Mouse (Mus musculus) thymus, adult 2 months (tissue): Measurements from ENCODE around the gene Chst14. TPM values are rescaled to one million over a fixed set of nuclear protein-coding genes. Genes with fewer than 3 reads are reported as not detected.

Experiments
- DNase-seq: peaks from one replicate; pipeline ENCODE4 v3.0.0; 2021
- H3K27ac ChIP-seq: fragments of 200-500 bp; 2 replicates; pipeline ENCODE4 v1.5.1; 2012; ENCODE audit warnings: low read length, control low read depth; ENCODE audit not compliant: control insufficient read depth, insufficient read depth
- H3K27me3 ChIP-seq: fragments of 200-500 bp; 2 replicates; pipeline ENCODE4 v1.6.1; 2012; ENCODE audit warnings: mild to moderate bottlenecking, low read length, moderate library complexity, mixed read lengths; ENCODE audit not compliant: control insufficient read depth, insufficient read depth
- H3K36me3 ChIP-seq: fragments of 200-500 bp; 2 replicates; pipeline ENCODE4 v1.6.1; 2012; ENCODE audit warnings: mild to moderate bottlenecking, low read length, moderate library complexity; ENCODE audit not compliant: control insufficient read depth, insufficient read depth
- H3K4me1 ChIP-seq: fragments of 200-500 bp; replicated peaks from 2 replicates; pipeline ENCODE4 v1.6.1; 2012; ENCODE audit warnings: low read length; ENCODE audit not compliant: control insufficient read depth, insufficient read depth
- H3K4me3 ChIP-seq: fragments of 200-500 bp; 2 replicates; pipeline ENCODE4 v1.5.1; 2012; ENCODE audit warnings: mild to moderate bottlenecking, low read length, control low read depth, moderate library complexity; ENCODE audit not compliant: control insufficient read depth, insufficient read depth
- CTCF ChIP-seq: fragments of 200-500 bp; IDR thresholded peaks from 2 replicates; pipeline ENCODE4 v1.5.1; 2012; ENCODE audit warnings: mild to moderate bottlenecking, control low read depth, low read length, moderate library complexity, borderline replicate concordance; ENCODE audit not compliant: control insufficient read depth, poor library complexity, insufficient read depth; ENCODE audit errors: extremely low read depth
- POLR2A ChIP-seq: fragments of 200-500 bp; IDR thresholded peaks from 2 replicates; pipeline ENCODE4 v1.6.1; 2012; ENCODE audit warnings: mild to moderate bottlenecking, low read length, control low read depth, moderate library complexity; ENCODE audit not compliant: control insufficient read depth, poor library complexity, insufficient read depth; ENCODE audit errors: extremely low read depth
- WGBS: fragments of 180-500 bp; shearing (Covaris S2); methylation state at CpG from one replicate; pipeline ENCODE4 v1.1.7; 2018; 5-methylcytosine and 5-hydroxymethylcytosine counted together
- polyA plus RNA-seq: library from polyadenylated mRNA; depleted of rRNA; stranded (reverse); fragments of >200 nt; gene quantifications from 2 replicates; pipeline ENCODE4 v1.2.3, GENCODE M21; 2012; rRNA removed

Chst14 gene
- polyA plus RNA-seq, 1 experiment, result 9.0 TPM

GRCm38 (mm10) chr2:118976282-118976929 lies 50.1 kb downstream of the Chst14 start:
- peak; percentile 93 for DNase-seq
- peak overlapping the region; percentile 61 for H3K4me3 ChIP-seq
- WGBS, result 3% methylated on average over 57 of the region's 57 CpGs
- no peaks in the 10 kb centered on the region for H3K36me3 ChIP-seq
- TF ChIP-seq CTCF (peak; percentile 79), POLR2A (no peak)
- peaks cover 19% of the 10 kb centered on the region for H3K4me1 ChIP-seq
- H3K27ac ChIP-seq, result peak overlapping the region; percentile 2; the same call in 1 of the 2 replicates
- no peaks in the 10 kb centered on the region for H3K27me3 ChIP-seq

- no peaks in the 10 kb centered on the region for H3K36me3 ChIP-seq
- peaks cover 19% of the 10 kb centered on the region for H3K4me1 ChIP-seq
- H3K27ac ChIP-seq, result no peak overlapping the region
- H3K4me3 ChIP-seq, result peak overlapping the region; percentile 61; the same call in 1 of the 2 replicates
- WGBS, result 40% methylated on average over 5 of the region's 5 CpGs
- TF ChIP-seq POLR2A (no peak), CTCF (no peak)
- no peaks in the 10 kb centered on the region for H3K27me3 ChIP-seq
- DNase-seq, result no peak
Observed at GRCm38 (mm10) chr2:118976941-118977340, 50.6 kb downstream of the Chst14 start.

DNA sequence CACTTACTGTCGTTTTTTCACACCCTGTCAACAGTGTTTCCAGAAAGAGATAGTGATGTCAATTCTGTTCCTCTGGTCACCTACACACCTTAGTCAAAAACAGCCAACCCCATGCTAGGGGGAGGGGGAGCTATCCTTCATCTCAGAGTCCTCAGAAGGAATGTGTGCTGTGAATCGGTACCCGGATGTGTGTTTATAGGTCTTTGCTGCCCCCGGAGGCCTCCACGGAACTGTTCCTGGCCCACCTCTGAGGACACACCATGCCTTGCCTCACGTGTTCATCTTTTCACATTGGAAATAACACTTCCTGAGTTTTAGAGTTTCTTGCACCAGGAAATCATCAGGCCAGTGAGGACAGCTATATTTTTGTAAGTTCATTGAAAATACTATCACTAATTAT lies 51.8 kb downstream of the Chst14 start:
- Histone ChIP-seq H3K36me3 (no peaks in the 10 kb centered on the region), H3K27ac (no peak overlapping the region), H3K4me3 (no peak overlapping the region), H3K4me1 (peaks cover 17% of the 10 kb centered on the region), H3K27me3 (no peaks in the 10 kb centered on the region)
- peak; percentile 13 for DNase-seq
- TF ChIP-seq CTCF (no peak), POLR2A (no peak)
- WGBS, result 59% methylated on average over 6 of the region's 6 CpGs

Other genes starting within 250 kb of the Chst14 start
- gene Ankrd63, start 222.5 kb upstream of the Chst14 start, polyA plus RNA-seq, result 0.20 and 0.27 TPM in 2 replicates
- 79.9 and 94.4 TPM in 2 replicates for gene Plcb2, start 198.1 kb upstream of the Chst14 start, polyA plus RNA-seq
- gene Inafm2, start 180.7 kb upstream of the Chst14 start, polyA plus RNA-seq, result 18.9 and 25.7 TPM in 2 replicates
- 1.2 and 1.8 TPM in 2 replicates for gene Ccdc9b, start 163.8 kb upstream of the Chst14 start, polyA plus RNA-seq
- 3.3 and 4.9 TPM in 2 replicates for gene Phgr1, start 153.7 kb upstream of the Chst14 start, polyA plus RNA-seq
- 0.36 and 0.41 TPM in 2 replicates for gene Disp2, start 146.8 kb upstream of the Chst14 start, polyA plus RNA-seq
- gene Knstrn, start 112.5 kb upstream of the Chst14 start, polyA plus RNA-seq, result 19.4 and 22.8 TPM in 2 replicates
- 48.3 and 50.6 TPM in 2 replicates for gene Ivd, start 64.5 kb upstream of the Chst14 start, polyA plus RNA-seq
- 38.7 and 40.0 TPM in 2 replicates for gene Bahd1, start 26.1 kb upstream of the Chst14 start, polyA plus RNA-seq
- gene Ccdc32, start 102.9 kb downstream of the Chst14 start, polyA plus RNA-seq, result 6.1 and 7.1 TPM in 2 replicates
- 7.8 and 10.4 TPM in 2 replicates for gene Rpusd2, start 108.3 kb downstream of the Chst14 start, polyA plus RNA-seq
- gene Knl1, start 120.6 kb downstream of the Chst14 start, polyA plus RNA-seq, result 3.8 and 4.8 TPM in 2 replicates
- 22.1 and 33.4 TPM in 2 replicates for gene Rad51, start 186.3 kb downstream of the Chst14 start, polyA plus RNA-seq
- 19.3 and 21.6 TPM in 2 replicates for gene Rmdn3, start 230.5 kb downstream of the Chst14 start, polyA plus RNA-seq
- gene Gchfr, start 241.3 kb downstream of the Chst14 start, polyA plus RNA-seq, result 12.5 and 16.3 TPM in 2 replicates
- 0.70 and 1.1 TPM in 2 replicates for gene Gm14137, start 248.0 kb downstream of the Chst14 start, polyA plus RNA-seq